Mouse (Mus musculus) erythroblast, embryonic 14.5 days (primary cell): ENCODE measurements around the gene Cntn5.

Experiments used
- GATA1 ChIP-seq: IDR thresholded peaks from 2 replicates; pipeline ENCODE4 v1.6.1; 2012; ENCODE audit warnings: low read length, inconsistent platforms, mixed read lengths
- TAL1 ChIP-seq: IDR thresholded peaks from 3 replicates; pipeline ENCODE4 v1.6.1; 2012; ENCODE audit warnings: low read length, inconsistent platforms, mixed read lengths

DNA sequence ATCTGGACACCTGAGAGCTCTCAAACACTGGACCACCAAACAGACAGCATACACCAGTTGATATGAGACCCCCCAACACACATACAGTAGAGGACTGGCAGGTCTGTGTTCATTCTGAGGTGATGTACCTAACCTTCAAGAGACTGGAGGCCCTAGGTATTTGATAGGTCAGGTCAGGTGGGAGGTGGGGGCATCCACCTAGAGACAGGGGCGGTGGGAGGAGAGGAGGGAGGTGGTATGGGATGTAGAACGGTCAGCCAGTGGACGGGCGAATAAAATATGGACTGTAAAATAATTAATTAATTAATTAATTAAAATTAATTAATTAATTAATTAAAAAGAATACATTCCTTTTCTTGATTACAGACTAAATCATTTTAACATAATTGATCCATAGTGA, 182.5 kb downstream of the Cntn5 start:
- no peak for TF ChIP-seq GATA1
- TF ChIP-seq TAL1 = no peak
